Mouse (Mus musculus) liver, postnatal 0 days (tissue): ENCODE results near the gene Cpne5. TPM values are rescaled to one million over a fixed set of nuclear protein-coding genes. Genes with fewer than 3 reads are reported as not detected.

ENCODE experiments used
- ATAC-seq: fragments of 200-750 bp; cut with Nextera tagmentation; 2 replicates; pipeline ENCODE4 v1.8.0; 2017; ENCODE audit warnings: mild to moderate bottlenecking, moderate library complexity
- DNase-seq: peaks from one replicate; pipeline ENCODE4 v3.0.0-alpha.2; 2016
- H3K27ac ChIP-seq: fragments of 300-500 bp; sonication (generic); 2 replicates; pipeline ENCODE4 v1.5.1; 2014; ENCODE audit warnings: antibody characterized with exemption, moderate library complexity, mild to moderate bottlenecking, low read depth
- H3K27me3 ChIP-seq: fragments of 300-500 bp; sonication (generic); 2 replicates; pipeline ENCODE4 v1.6.1; 2014; ENCODE audit warnings: low read length, control low read depth, mixed read lengths; ENCODE audit not compliant: insufficient read depth
- H3K36me3 ChIP-seq: fragments of 300-500 bp; sonication (generic); replicated peaks from 2 replicates; pipeline ENCODE4 v1.6.1; 2014; ENCODE audit warnings: mild to moderate bottlenecking, control low read depth, low read length, moderate library complexity, mixed read lengths; ENCODE audit not compliant: insufficient read depth
- H3K4me1 ChIP-seq: fragments of 300-500 bp; sonication (generic); 2 replicates; pipeline ENCODE4 v1.6.1; 2014; ENCODE audit warnings: antibody characterized with exemption, mild to moderate bottlenecking, control low read depth; ENCODE audit not compliant: insufficient read depth
- H3K4me2 ChIP-seq: fragments of 300-500 bp; sonication (generic); 2 replicates; pipeline ENCODE4 v1.6.1; 2014; ENCODE audit warnings: low read depth, mild to moderate bottlenecking, low read length, moderate library complexity, mixed read lengths
- H3K4me3 ChIP-seq: fragments of 300-500 bp; sonication (generic); 2 replicates; pipeline ENCODE4 v1.5.1; 2014; ENCODE audit warnings: low read depth, low read length
- H3K9ac ChIP-seq: fragments of 300-500 bp; sonication (generic); replicated peaks from 2 replicates; pipeline ENCODE4 v1.6.1; 2014; ENCODE audit warnings: mild to moderate bottlenecking, moderate library complexity
- H3K9me3 ChIP-seq: fragments of 300-500 bp; sonication (generic); 2 replicates; pipeline ENCODE4 v1.6.1; 2016; ENCODE audit warnings: mild to moderate bottlenecking, control low read depth, low read length, mixed read lengths
- CTCF ChIP-seq: sonication (generic); IDR thresholded peaks from 2 replicates; pipeline ENCODE4 v1.5.1; 2016; ENCODE audit warnings: antibody characterized with exemption, low read depth
- EP300 ChIP-seq: IDR thresholded peaks from 2 replicates; pipeline ENCODE4 v1.6.1; 2016; ENCODE audit warnings: antibody characterized with exemption, low read depth, mild to moderate bottlenecking
- WGBS: fragments of 180-500 bp; shearing (Covaris S2); extraction: QIAGEN DNeasy Blood & Tissue Kit; methylation state at CpG from one replicate; pipeline ENCODE4 v1.1.7; 2014; ENCODE audit not compliant: insufficient replicate concordance; 5-methylcytosine and 5-hydroxymethylcytosine counted together
- polyA plus RNA-seq: library from polyadenylated mRNA; unstranded; fragments of >200 nt; fragmentation: Nextera tagmentation; extraction: Ambion mirVana; gene quantifications from 2 replicates; pipeline ENCODE4 v1.2.1, GENCODE M21; 2015

Cpne5 gene
- polyA plus RNA-seq, result 0.33 and 0.46 TPM in 2 replicates

DNA sequence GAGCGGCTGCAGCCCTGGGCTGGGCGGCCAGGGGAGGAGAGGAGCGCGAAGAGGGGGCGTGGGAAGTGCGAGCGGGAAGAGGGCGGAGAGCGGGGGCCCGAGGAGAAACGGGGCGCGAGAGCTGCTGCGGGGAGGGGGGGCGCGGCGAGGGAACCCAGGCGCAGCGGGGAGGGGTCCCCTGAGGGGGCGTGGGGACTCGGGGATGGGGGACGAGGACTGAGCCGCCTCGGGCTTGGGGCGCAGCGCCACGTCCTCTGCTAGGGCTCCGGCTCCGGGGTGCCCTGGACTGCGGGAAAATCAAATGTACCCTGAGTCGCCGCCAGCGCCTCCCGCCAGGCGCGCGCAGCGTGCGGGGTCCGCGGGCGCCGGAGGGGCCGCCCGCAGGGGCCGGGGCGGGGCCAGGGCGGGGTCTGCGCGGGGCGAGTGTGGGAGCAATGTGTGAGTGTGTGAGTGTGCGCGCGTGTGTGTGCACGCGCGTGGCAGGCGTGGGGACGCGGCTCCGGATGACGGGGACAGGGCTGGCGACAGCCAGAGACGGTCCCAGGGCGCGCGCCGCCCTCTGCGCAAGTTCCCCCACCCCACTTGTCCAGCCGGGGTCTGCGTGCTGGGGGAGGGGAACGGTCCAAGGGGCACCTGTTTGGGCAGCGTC, at the start of gene Cpne5:
Gene Cpne5, minus strand, starts transcription at position 396 of the 649 bp plus-strand sequence.
- Histone ChIP-seq H3K9me3 (no peaks in the 10 kb centered on the region), H3K4me1 (peaks cover 15% of the 10 kb centered on the region), H3K27me3 (peaks cover 43% of the 10 kb centered on the region), H3K27ac (no peak within 1 kb of the TSS), H3K36me3 (no peaks in the 10 kb centered on the region), H3K4me2 (peak within 1 kb of the TSS; percentile 80), H3K4me3 (peak within 1 kb of the TSS; percentile 52), H3K9ac (no peak within 1 kb of the TSS)
- ATAC-seq (0 out of 2 replicates have a peak, but pooled peaks have one; percentile 17), DNase-seq (no peak)
- under 1% methylated on average over 38 of the region's 73 CpGs for WGBS
- TF ChIP-seq EP300 (no peak), CTCF (no peak)

DNA sequence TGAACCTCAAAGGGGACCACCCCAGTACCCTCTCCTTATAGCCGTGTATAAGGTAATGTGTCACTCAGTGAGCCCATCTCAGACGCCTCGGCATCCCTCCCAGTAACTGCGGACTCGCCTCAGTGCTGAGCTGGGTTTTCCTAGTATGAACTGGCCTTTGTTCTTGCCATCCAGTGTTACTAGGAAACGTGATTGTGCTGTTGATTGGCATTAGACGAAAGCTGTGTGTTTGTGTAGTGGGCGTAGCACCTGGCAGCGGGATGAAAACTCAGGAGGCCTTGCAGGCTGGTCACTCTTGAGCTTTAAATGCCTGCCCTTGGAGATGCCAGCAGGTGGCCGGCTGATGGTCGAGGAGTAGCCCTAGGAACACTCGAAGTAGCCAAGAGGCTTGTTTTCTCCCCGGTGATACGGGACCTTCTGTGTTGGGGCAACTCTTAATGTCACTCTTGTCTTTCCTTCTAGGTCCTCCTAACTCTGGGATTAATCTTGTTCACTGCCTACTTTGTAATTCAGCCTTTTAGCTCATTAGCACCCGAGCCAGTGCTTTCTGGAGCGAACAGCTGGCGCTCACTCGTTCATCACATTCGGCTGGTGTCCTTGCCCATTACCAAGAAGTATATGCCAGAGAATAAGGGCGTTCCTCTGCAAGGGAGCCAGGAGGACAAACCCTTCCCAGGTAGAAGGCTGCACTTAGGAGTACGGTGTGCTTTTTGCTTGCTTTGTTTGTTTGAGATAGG, 44.4 kb upstream of the Cpne5 start:
- H3K36me3 ChIP-seq, result peaks cover 58% of the 10 kb centered on the region
- 85% methylated on average over 21 of the region's 21 CpGs for WGBS
- ATAC-seq, result no peak
- no peaks in the 10 kb centered on the region for H3K27me3 ChIP-seq
- H3K4me1 ChIP-seq, result peaks cover 6% of the 10 kb centered on the region; the same call in 1 of the 2 replicates
- TF ChIP-seq CTCF (no peak), EP300 (no peak)
- H3K27ac ChIP-seq, result no peak overlapping the region
- H3K9me3 ChIP-seq, result no peaks in the 10 kb centered on the region
- H3K4me2 ChIP-seq, result no peak overlapping the region
- H3K9ac ChIP-seq, result no peak overlapping the region
- H3K4me3 ChIP-seq, result no peak overlapping the region
- DNase-seq, result no peak

DNA sequence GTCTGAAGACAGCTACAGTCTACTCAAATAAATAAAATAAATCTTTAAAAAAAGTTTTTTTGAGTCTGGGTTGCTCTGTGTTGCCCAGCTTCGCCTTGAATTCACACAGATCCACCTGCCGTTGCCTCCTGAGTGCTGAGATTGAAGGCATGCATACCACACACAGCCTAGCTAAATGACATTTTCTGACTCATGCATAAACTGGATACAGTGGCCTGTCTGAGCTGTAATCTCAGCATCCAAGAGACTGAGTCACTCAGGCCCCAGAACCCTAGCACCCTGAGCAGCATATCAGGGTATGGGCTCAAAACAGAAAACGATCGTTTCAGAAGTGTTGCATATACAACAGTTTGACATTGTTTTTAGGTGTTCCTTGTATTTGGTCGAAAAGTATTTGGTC, 43.6 kb upstream of the Cpne5 start:
- no peak overlapping the region for H3K4me3 ChIP-seq
- H3K27me3 ChIP-seq, result no peaks in the 10 kb centered on the region
- H3K36me3 ChIP-seq, result peaks cover 51% of the 10 kb centered on the region
- H3K27ac ChIP-seq, result no peak overlapping the region
- H3K9ac ChIP-seq, result no peak overlapping the region
- no peaks in the 10 kb centered on the region for H3K9me3 ChIP-seq
- no peak for ATAC-seq
- no peak overlapping the region for H3K4me2 ChIP-seq
- WGBS, result 79% methylated on average over 5 of the region's 5 CpGs
- TF ChIP-seq EP300, result no peak
- no peak for TF ChIP-seq CTCF
- H3K4me1 ChIP-seq, result peaks cover 6% of the 10 kb centered on the region; the same call in 1 of the 2 replicates
- no peak for DNase-seq

- Histone ChIP-seq H3K36me3 (peaks cover 49% of the 10 kb centered on the region), H3K9me3 (no peaks in the 10 kb centered on the region), H3K27ac (no peak overlapping the region), H3K4me2 (no peak overlapping the region), H3K27me3 (no peaks in the 10 kb centered on the region), H3K4me3 (no peak overlapping the region), H3K9ac (no peak overlapping the region), H3K4me1 (peaks cover 6% of the 10 kb centered on the region; the same call in 1 of the 2 replicates)
- DNase-seq (no peak), ATAC-seq (no peak)
- WGBS, result 79% methylated on average over 5 of the region's 5 CpGs
- TF ChIP-seq EP300 (no peak), CTCF (no peak)
Observed at GRCm38 (mm10) chr17:29280422-29280821, 42.5 kb upstream of the Cpne5 start.

GRCm38 (mm10) chr17:29273889-29274288, 35.9 kb upstream of the Cpne5 start:
- Histone ChIP-seq H3K4me2 (peak overlapping the region; percentile 62), H3K4me3 (peak overlapping the region; percentile 38), H3K27ac (peak overlapping the region; percentile 80), H3K36me3 (peaks cover 12% of the 10 kb centered on the region), H3K4me1 (peaks cover 23% of the 10 kb centered on the region), H3K9me3 (no peaks in the 10 kb centered on the region), H3K27me3 (no peaks in the 10 kb centered on the region), H3K9ac (peak overlapping the region; percentile 63; the same call in 1 of the 2 replicates)
- ATAC-seq (peak; percentile 81), DNase-seq (peak; percentile 74)
- WGBS, result 66% methylated on average over 11 of the region's 11 CpGs
- TF ChIP-seq CTCF (no peak), EP300 (peak; percentile 53)

DNA sequence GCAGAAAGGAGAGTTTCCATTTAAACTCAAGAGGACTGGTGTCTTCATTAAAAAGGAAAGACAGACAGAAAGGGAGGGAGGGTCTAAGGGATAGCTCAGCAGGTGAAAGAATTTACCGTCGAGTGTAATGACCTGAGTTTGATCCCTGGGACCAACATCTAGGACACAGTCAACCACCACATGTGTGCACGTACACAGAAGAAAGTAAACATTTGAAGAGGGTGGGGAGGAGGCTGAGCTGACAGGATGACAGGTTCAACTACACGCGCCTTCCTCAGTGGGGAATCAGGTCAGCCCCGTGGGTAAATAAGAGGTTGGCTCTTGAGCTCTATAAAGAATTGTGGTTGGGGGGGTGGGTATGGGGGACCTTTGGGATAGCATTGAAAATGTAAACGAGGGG, 35.2 kb upstream of the Cpne5 start:
- Histone ChIP-seq H3K4me1 (peaks cover 23% of the 10 kb centered on the region), H3K4me2 (no peak overlapping the region), H3K27ac (peak overlapping the region; percentile 82), H3K9ac (no peak overlapping the region), H3K4me3 (no peak overlapping the region), H3K36me3 (peaks cover 6% of the 10 kb centered on the region; the same call in 1 of the 2 replicates), H3K27me3 (no peaks in the 10 kb centered on the region), H3K9me3 (no peaks in the 10 kb centered on the region)
- peak; percentile 63 for ATAC-seq
- 71% methylated on average over 7 of the region's 7 CpGs for WGBS
- DNase-seq, result peak; percentile 36
- TF ChIP-seq CTCF (no peak), EP300 (no peak)
